Mouse (Mus musculus): ENCODE results near the gene Btbd19. TPM values are rescaled to one million over a fixed set of nuclear protein-coding genes. Genes with fewer than 3 reads are reported as not detected.

Btbd19 gene
- 4.2 and 5.1 TPM in 2 replicates for polyA plus RNA-seq (2016; fragmentation: Nextera tagmentation; extraction: Ambion mirVana)

- peaks cover 12% of the 10 kb centered on the region for H3K36me3 ChIP-seq
- H3K27ac ChIP-seq = peak within 1 kb of the TSS; percentile 81
- no peaks in the 10 kb centered on the region for H3K27me3 ChIP-seq
- WGBS = 27% methylated on average over 8 of the region's 8 CpGs
- H3K9ac ChIP-seq (replicated peaks) = peak within 1 kb of the TSS; percentile 51
- peaks cover 26% of the 10 kb centered on the region for H3K4me1 ChIP-seq (replicated peaks)
- H3K4me3 ChIP-seq (replicated peaks) = no peak within 1 kb of the TSS
- peak within 1 kb of the TSS; percentile 37 for H3K4me2 ChIP-seq
- ATAC-seq (ENCODE audit: insufficient number of reproducible peaks, insufficient read depth, low FRiP score, low TSS enrichment, low read depth) = no peak
- no peaks in the 10 kb centered on the region for H3K9me3 ChIP-seq
These were observed at the start of gene Btbd19 for GRCm38 (mm10) chr4:117125348-117125909. Btbd19 (minus strand) TSS chr4:117125725.

DNA sequence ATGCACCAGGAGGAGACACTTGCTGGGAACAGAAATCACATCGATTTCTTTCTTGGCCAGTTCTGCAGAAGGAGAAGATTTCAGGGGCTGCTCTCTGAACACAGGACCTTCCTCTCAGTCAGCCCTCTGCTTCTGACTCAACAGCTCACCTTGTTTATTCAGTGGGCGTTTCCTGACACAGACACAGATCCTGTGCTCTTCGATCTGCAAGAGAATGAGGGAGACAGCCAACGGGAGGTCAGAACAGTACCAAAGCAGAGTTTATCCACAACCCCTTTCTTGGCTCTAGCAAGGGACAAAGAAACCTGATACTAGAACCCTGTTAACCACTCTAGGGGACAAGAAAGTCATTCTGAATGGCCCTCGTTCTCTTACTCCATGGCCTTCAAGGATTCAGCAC lies 44.4 kb upstream of the Btbd19 start:
- H3K27me3 ChIP-seq = no peaks in the 10 kb centered on the region
- peaks cover 97% of the 10 kb centered on the region for H3K36me3 ChIP-seq
- no peak overlapping the region for H3K4me3 ChIP-seq (replicated peaks)
- no peaks in the 10 kb centered on the region for H3K9me3 ChIP-seq
- no peak for ATAC-seq (ENCODE audit: insufficient number of reproducible peaks, insufficient read depth, low FRiP score, low TSS enrichment, low read depth)
- no peak overlapping the region for H3K9ac ChIP-seq (replicated peaks)
- H3K27ac ChIP-seq = no peak overlapping the region
- H3K4me1 ChIP-seq (replicated peaks) = no peaks in the 10 kb centered on the region
- H3K4me2 ChIP-seq = no peak overlapping the region
- 94% methylated on average over 5 of the region's 5 CpGs for WGBS

DNA sequence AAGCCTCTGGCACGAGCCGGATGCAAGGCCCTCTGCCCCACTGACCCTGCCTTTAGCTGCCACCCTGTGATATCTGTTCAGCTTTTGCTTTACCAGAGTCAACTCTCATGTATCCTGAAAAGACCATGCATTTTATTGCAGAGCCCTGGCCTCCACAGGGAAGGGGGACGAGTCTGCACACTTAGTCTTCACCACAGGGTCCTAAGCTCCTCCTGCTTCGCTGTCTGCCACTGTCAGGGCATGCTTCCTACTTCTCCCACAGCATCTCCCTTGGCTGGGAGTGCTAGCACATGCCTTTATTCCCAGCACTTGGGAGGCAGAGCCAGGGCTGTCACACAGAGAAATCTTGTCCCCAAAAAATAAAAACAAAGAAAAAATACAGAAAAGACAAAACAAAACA lies 35.7 kb upstream of the Btbd19 start:
- no peak overlapping the region for H3K9ac ChIP-seq (replicated peaks)

DNA sequence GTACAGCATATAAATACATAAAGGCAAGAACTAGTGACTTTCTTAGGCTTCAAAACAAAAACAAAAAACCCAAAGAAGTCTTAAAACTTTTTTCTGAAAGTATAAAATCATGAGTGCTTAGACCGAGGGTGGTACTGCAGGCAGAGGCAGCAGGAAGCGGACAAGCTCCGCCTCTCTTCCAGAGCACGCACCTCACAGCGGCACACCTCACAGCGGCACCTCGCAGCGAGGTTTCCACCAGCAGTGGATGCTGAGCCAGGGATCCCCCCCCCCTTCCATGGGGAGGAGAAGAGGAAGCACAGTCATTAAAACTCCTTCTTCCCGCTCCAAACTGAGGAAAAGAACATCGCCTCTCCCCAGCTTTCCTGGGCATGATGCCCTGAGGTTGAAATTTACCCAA lies 34.1 kb upstream of the Btbd19 start:
- peaks cover 69% of the 10 kb centered on the region for H3K36me3 ChIP-seq

More for the DNA sequence above, 35.7 kb upstream of the Btbd19 start:
- Histone ChIP-seq H3K9me3 (no peaks in the 10 kb centered on the region), H3K4me2 (no peak overlapping the region), H3K27ac (no peak overlapping the region), H3K4me1 (replicated peaks) (no peaks in the 10 kb centered on the region), H3K36me3 (peaks cover 76% of the 10 kb centered on the region), H3K27me3 (no peaks in the 10 kb centered on the region), H3K4me3 (replicated peaks) (no peak overlapping the region)
- 67% methylated on average over 4 of the region's 4 CpGs for WGBS
- no peak for ATAC-seq (ENCODE audit: insufficient number of reproducible peaks, insufficient read depth, low FRiP score, low TSS enrichment, low read depth)

DNA sequence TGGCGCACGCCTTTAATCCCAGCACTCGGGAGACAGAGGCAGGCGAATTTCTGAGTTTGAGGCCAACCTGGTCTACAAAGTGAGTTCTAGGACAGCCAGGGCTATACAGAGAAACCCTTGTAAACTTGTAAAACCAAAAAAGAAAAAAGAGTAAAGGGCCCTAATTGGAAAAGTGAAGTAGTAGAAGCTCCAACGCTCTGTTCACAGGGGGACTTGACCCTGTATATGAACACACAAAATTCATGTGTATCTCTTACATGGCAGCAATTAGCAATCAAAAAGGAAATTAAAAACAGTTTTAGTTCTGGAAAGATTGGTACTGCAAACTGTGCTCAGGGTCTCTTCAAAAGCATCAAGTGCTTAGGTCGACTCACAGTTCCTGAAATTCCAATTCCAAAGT lies 30.8 kb upstream of the Btbd19 start:
- Histone ChIP-seq H3K4me2 (peak overlapping the region; percentile 95), H3K9ac (replicated peaks) (no peak overlapping the region), H3K4me3 (replicated peaks) (peak overlapping the region; percentile 96), H3K27ac (peak overlapping the region; percentile 96; the same call in 1 of the 2 replicates), H3K36me3 (peaks cover 67% of the 10 kb centered on the region), H3K4me1 (replicated peaks) (peaks cover 16% of the 10 kb centered on the region; the same call in 1 of the 2 replicates), H3K9me3 (no peaks in the 10 kb centered on the region), H3K27me3 (no peaks in the 10 kb centered on the region)
- peak; percentile 24; the same call in 1 of the 2 replicates for ATAC-seq (ENCODE audit: insufficient number of reproducible peaks, insufficient read depth, low FRiP score, low TSS enrichment, low read depth)
- WGBS = 28% methylated on average over 6 of the region's 6 CpGs

More for the DNA sequence above, 34.1 kb upstream of the Btbd19 start:
- Histone ChIP-seq H3K27me3 (no peaks in the 10 kb centered on the region), H3K4me3 (replicated peaks) (no peak overlapping the region), H3K9ac (replicated peaks) (no peak overlapping the region), H3K27ac (no peak overlapping the region), H3K4me1 (replicated peaks) (peaks cover 5% of the 10 kb centered on the region; the same call in 1 of the 2 replicates), H3K9me3 (no peaks in the 10 kb centered on the region), H3K4me2 (no peak overlapping the region)
- WGBS = 84% methylated on average over 10 of the region's 10 CpGs
- no peak for ATAC-seq (ENCODE audit: insufficient number of reproducible peaks, insufficient read depth, low FRiP score, low TSS enrichment, low read depth)

DNA sequence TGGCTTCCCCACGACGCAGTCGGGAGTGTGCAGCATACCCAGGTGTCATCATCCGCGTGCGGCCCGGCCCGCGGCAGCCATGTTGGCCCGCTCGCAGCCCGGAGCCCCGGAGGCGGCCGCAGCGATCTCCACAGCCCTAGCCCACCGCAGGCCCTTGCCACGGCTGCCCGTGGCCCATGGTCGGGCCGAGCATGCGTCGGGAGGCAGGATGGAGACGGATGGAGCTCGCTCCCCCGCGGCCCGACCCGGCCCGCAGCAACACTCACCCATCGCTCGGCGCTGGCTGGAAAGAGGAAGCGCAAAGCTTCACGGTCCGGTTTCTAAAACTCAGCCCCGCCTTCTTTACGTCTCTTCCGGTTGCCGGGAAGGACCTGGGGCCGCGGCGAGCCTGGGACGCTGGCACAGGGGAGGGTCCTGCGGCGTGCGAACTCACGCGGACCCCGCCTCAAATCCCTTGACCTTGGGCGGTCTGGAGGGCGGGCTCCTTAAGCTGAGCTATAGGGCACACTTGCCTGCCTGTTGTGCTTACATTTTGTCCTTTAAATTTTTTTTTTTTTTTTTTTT lies 30.3 kb upstream of the Btbd19 start, which contains the start of gene Rps8:
TSS of gene Rps8 (minus strand) at position 452 of the 564 bp plus-strand sequence.
- H3K9me3 ChIP-seq = no peaks in the 10 kb centered on the region
- H3K4me1 ChIP-seq (replicated peaks) = peaks cover 16% of the 10 kb centered on the region; the same call in 1 of the 2 replicates
- H3K27me3 ChIP-seq = no peaks in the 10 kb centered on the region
- peak within 1 kb of the TSS; percentile 96 for H3K4me3 ChIP-seq (replicated peaks)
- H3K27ac ChIP-seq = peak within 1 kb of the TSS; percentile 96
- peaks cover 67% of the 10 kb centered on the region for H3K36me3 ChIP-seq
- WGBS = under 1% methylated on average over 52 of the region's 52 CpGs
- peak; percentile 89 for ATAC-seq (ENCODE audit: insufficient number of reproducible peaks, insufficient read depth, low FRiP score, low TSS enrichment, low read depth)
- peak within 1 kb of the TSS; percentile 95 for H3K4me2 ChIP-seq
- H3K9ac ChIP-seq (replicated peaks) = peak within 1 kb of the TSS; percentile 99

- Histone ChIP-seq H3K27me3 (no peaks in the 10 kb centered on the region), H3K4me2 (peak overlapping the region; percentile 95), H3K9ac (replicated peaks) (peak overlapping the region; percentile 99), H3K27ac (peak overlapping the region; percentile 96), H3K4me1 (replicated peaks) (peaks cover 16% of the 10 kb centered on the region; the same call in 1 of the 2 replicates), H3K9me3 (no peaks in the 10 kb centered on the region), H3K4me3 (replicated peaks) (peak overlapping the region; percentile 96), H3K36me3 (peaks cover 67% of the 10 kb centered on the region)
- no peak for ATAC-seq (ENCODE audit: insufficient number of reproducible peaks, insufficient read depth, low FRiP score, low TSS enrichment, low read depth)
- WGBS = 1% methylated on average over 44 of the region's 44 CpGs
These were observed 29.7 kb upstream of the Btbd19 start for GRCm38 (mm10) chr4:117155020-117155791.

- WGBS = 89% methylated on average over 5 of the region's 5 CpGs
- no peak overlapping the region for H3K4me3 ChIP-seq (replicated peaks)
- peaks cover 66% of the 10 kb centered on the region for H3K36me3 ChIP-seq
These were observed 27.2 kb upstream of the Btbd19 start for GRCm38 (mm10) chr4:117152714-117153113.

DNA sequence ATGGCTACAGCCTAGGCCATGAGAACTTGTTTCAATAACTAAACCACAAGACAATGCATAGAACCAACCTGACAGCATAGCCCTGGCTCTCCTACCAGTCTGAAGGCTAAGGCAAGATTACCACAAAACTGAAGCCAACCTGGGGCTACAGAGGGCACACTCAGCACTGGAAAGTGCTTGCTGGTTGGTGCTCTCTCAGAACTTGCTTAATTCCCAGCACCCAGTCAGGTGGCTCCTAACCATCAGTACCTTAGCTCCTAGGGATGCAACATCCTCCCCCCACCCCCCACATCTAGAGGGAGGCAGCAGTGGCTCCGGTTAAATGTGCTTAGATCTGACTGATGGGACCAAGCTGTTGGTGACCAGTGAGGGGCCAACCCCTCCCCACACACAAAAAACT lies 25.9 kb upstream of the Btbd19 start:
- no peak for ATAC-seq (ENCODE audit: insufficient number of reproducible peaks, insufficient read depth, low FRiP score, low TSS enrichment, low read depth)
- H3K9ac ChIP-seq (replicated peaks) = no peak overlapping the region
- H3K27ac ChIP-seq = no peak overlapping the region
- no peaks in the 10 kb centered on the region for H3K9me3 ChIP-seq
- H3K36me3 ChIP-seq = peaks cover 66% of the 10 kb centered on the region
- H3K27me3 ChIP-seq = no peaks in the 10 kb centered on the region
- H3K4me3 ChIP-seq (replicated peaks) = no peak overlapping the region
- H3K4me1 ChIP-seq (replicated peaks) = peaks cover 16% of the 10 kb centered on the region; the same call in 1 of the 2 replicates
- 69% methylated on average over 1 of the region's 1 CpGs for WGBS
- no peak overlapping the region for H3K4me2 ChIP-seq

More at GRCm38 (mm10) chr4:117152714-117153113, 27.2 kb upstream of the Btbd19 start:
- H3K4me2 ChIP-seq = no peak overlapping the region
- H3K9me3 ChIP-seq = no peaks in the 10 kb centered on the region
- no peak overlapping the region for H3K9ac ChIP-seq (replicated peaks)
- peaks cover 16% of the 10 kb centered on the region; the same call in 1 of the 2 replicates for H3K4me1 ChIP-seq (replicated peaks)
- no peak for ATAC-seq (ENCODE audit: insufficient number of reproducible peaks, insufficient read depth, low FRiP score, low TSS enrichment, low read depth)
- no peaks in the 10 kb centered on the region for H3K27me3 ChIP-seq
- no peak overlapping the region for H3K27ac ChIP-seq

DNA sequence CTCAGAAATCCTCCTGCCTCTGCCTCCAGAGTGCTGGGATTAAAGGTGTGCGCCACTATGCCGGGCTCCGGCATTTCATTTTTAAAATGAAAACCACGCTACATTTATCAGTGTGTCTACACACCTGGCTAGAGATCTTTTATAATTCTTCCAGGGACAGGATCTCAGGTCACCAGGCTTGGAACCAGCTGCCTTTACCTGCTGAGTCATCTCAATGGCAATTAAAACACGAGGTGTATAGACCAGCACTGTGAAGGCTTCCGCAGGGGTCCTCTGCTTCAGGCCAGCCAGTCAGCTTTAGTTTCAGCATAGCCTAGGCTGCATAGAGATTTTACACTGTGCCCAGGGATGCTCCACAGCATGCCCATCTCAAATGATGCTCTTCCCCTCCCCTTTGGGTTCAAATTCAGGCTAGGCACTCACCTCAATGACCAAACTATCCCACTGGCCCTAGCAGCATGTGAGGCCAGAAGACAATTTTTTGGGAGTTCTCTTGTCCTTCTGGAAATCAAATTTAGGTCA lies 24.7 kb upstream of the Btbd19 start:
- H3K4me1 ChIP-seq (replicated peaks) = peaks cover 16% of the 10 kb centered on the region; the same call in 1 of the 2 replicates
- 0 out of 2 replicates have a peak, but pooled peaks have one; percentile 23 for ATAC-seq (ENCODE audit: insufficient number of reproducible peaks, insufficient read depth, low FRiP score, low TSS enrichment, low read depth)
- H3K36me3 ChIP-seq = peaks cover 65% of the 10 kb centered on the region
- no peak overlapping the region for H3K4me3 ChIP-seq (replicated peaks)
- 88% methylated on average over 6 of the region's 6 CpGs for WGBS
- no peaks in the 10 kb centered on the region for H3K27me3 ChIP-seq
- 0 out of 2 replicates have a peak overlapping the region, but pooled peaks have one; percentile 29 for H3K27ac ChIP-seq
- no peak overlapping the region for H3K4me2 ChIP-seq
- no peaks in the 10 kb centered on the region for H3K9me3 ChIP-seq
- no peak overlapping the region for H3K9ac ChIP-seq (replicated peaks)

Measured in limb, embryonic 12.5 days (tissue).